Mouse (Mus musculus): ENCODE data around the gene Stab1.

DNA sequence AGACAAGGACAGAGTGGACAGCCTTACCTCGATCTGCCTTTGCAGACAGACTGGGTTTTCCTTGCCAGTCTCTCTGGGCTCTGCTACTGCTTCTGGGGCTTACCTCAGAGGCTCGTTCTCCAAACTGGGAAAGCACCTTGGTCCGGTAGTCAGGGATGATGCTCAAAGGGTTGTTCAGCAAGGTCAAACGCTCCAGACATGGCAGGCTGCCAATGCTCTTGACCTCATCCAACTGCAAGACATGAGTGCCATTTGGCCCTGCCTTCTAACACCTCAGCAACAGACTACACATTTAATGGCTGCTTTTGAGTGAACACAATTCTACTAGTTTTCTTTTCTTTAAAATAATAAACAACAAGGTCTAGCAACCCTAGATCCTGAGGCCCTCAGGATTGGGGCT is 18.2 kb upstream of the Stab1 start:
- TF ChIP-seq CTCF (conservative IDR thresholded peaks at IDR 0.05; ENCODE audit: insufficient read depth, insufficient read length, low read depth, low read length) (no peak), POLR2A (IDR thresholded peaks at IDR 0.05; ENCODE audit: low read depth, low read length) (no peak)
